Mouse (Mus musculus) layer of hippocampus, adult 2 months (tissue): ENCODE results near the gene Ssb. TPM values are rescaled to one million over a fixed set of nuclear protein-coding genes. Genes with fewer than 3 reads are reported as not detected.
A peak's percentile ranks its signal among the peaks of the same experiment; 100 is the strongest.
"Not testable (repeated sequence)": the region's sequence is repeated elsewhere in the genome, so short reads cannot be mapped to it uniquely, and the experiment has no call there.

Experiments
- DNase-seq, 2 experiments: peaks; one replicate each; pipeline ENCODE4 v3.0.0; 2022; ENCODE audit warnings: low spot score in 2 of 2
- H3K27ac ChIP-seq: fragments of 200-600 bp; 2 replicates; pipeline ENCODE4 v1.8.1; 2022
- H3K4me3 ChIP-seq: fragments of 200-600 bp; 2 replicates; pipeline ENCODE4 v1.8.1; 2022; ENCODE audit warnings: mild to moderate bottlenecking
- CTCF ChIP-seq: fragments of 200-600 bp; conservative IDR thresholded peaks from 2 replicates; pipeline ENCODE4 v1.8.1; 2022; ENCODE audit warnings: antibody characterized with exemption, mild to moderate bottlenecking, moderate library complexity
- total RNA-seq, 2 experiments: library from RNA; stranded (reverse); gene quantifications; 2 replicates each; pipeline ENCODE4 v1.2.3; 2021

Ssb gene
- total RNA-seq, 2 experiments from 2014 or later = 125 to 139 TPM

DNA sequence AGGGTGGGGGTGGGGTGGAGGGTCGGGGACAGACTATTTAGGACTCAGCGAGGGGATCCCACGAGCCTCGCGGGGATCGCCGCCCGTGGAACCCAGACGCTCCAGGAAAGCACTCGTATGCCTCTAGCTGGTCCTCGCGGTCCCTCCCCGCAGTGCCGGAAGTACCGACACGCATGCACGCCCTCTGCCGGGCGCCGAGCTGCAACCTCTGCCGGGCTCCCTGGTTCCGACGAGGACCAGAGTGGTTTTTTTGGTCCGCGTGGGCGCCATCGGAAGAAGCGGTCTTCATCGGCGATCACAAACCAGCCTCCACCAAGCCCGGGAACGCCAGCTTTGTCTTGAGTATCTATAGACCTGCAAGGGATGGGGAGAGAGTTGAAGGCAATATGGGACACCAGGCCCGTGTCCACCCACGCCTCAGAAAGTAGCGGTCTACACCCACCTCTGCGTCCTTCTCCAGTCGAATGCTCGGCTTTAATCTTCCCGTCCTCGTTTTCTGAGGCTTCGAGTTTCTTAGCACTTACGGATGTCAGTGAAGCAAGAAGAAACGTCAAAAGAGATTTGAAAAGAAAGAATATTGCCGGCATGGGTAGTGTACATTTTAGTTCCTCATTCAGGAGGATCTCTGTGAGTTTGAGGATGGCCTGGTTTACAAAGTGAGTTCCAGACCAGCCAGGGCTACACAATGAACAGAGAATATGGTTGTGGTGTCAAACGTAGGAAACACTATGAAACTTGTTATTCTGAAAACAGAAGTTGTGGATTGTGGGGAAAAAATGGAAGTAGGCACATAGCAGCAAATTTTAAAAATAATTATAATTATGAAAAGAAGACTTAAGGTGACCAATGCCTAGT lies 24.3 kb downstream of the Ssb start, which contains the start of gene Mettl5:
Gene Mettl5, minus strand, starts transcription at position 165 of the 855 bp plus-strand sequence.
- peak; percentile 87 for TF ChIP-seq CTCF
- Histone ChIP-seq H3K4me3 (peak within 1 kb of the TSS; percentile 80), H3K27ac (peak within 1 kb of the TSS; percentile 91)
- DNase-seq = peak; percentile 83 to 90

- Histone ChIP-seq H3K4me3 (no peak overlapping the region), H3K27ac (no peak overlapping the region)
- DNase-seq = no peak
- TF ChIP-seq CTCF = no peak
Measured at GRCm38 (mm10) chr2:69888957-69889356, 27.6 kb downstream of the Ssb start.

GRCm38 (mm10) chr2:69890843-69891242 lies 29.5 kb downstream of the Ssb start:
- Histone ChIP-seq H3K4me3 (no peak overlapping the region), H3K27ac (no peak overlapping the region)
- no peak for TF ChIP-seq CTCF
- DNase-seq = no peak

DNA sequence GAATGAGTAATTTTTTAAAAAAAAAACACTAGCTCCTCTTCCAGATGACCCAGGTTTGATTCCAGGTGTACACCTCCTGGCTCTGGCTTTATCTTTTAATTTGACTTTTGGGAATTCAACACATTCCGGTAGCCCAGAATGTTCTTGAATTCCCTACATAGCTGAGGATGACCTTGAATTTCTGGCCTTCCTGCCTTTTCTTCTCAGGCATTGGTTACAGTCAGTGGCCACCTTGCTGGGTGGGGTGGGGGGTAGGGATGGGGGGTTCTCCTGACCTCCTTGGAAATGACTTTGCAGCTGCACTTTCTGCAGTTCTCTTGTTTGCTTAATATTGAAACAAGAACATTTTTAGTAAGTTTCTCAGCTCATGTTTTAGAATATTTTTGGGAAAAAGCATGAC lies 31.8 kb downstream of the Ssb start:
- no peak for TF ChIP-seq CTCF
- no peak for DNase-seq
- H3K27ac ChIP-seq = no peak overlapping the region
- H3K4me3 ChIP-seq = no peak overlapping the region

GRCm38 (mm10) chr2:69893891-69894290 lies 32.5 kb downstream of the Ssb start:
- Histone ChIP-seq H3K27ac (no peak overlapping the region), H3K4me3 (no peak overlapping the region)
- TF ChIP-seq CTCF = no peak
- no peak for DNase-seq

GRCm38 (mm10) chr2:69895502-69896223 lies 34.3 kb downstream of the Ssb start:
- TF ChIP-seq CTCF = peak; percentile 67
- Histone ChIP-seq H3K27ac (no peak overlapping the region), H3K4me3 (no peak overlapping the region)
- DNase-seq = no peak

DNA sequence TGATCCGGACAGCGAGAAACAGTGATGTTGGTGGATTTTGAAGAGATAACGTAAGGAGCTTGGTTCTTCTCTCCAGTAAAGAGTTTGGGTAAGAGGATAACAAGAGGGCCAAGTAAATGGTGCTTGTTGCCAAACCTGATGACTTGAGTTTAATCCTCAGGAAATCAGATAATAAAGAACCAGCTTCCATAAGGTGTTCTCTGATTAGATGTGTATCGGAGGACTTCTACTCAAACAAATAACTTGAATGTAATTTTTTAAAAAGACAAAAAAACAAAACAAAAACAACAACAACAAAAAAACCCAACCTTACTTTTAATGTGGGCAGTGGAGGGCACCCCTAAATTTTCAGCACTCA lies 34.8 kb downstream of the Ssb start:
- no peak for DNase-seq
- no peak overlapping the region for H3K27ac ChIP-seq
- TF ChIP-seq CTCF = no peak
- H3K4me3 ChIP-seq = no peak overlapping the region

DNA sequence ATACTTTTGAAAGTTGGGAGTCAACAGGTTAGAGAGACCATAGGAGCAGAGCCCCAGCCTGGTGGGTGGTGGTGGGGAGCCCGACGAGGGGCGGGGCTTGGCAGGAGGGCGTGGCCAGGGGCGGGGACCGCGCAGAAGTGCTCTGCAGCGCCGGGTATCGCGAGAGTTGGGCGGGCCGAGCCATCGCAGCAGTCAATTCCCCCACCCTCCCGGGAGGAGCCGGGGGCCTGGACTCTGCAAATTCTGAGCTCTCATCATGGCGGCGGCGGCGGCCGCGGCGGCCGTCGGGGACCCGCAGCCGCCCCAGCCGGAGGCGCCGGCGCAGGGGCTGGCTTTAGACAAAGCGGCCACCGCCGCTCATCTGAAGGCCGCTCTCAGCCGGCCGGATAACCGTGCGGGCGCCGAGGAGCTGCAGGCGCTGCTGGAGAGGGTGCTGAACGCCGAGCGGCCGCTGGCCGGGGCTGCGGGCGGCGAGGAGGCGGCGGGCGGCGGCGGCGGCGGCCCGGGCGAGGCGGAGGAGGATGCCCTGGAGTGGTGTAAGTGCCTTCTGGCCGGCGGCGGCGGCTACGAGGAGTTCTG lies 35.8 kb downstream of the Ssb start, which contains the start of gene Ubr3:
Gene Ubr3, plus strand, starts transcription at position 208 of the 579 bp plus-strand sequence.
- DNase-seq = peak; percentile 97 to 98
- 0 out of 2 replicates have a peak, but pooled peaks have one; percentile 8 for TF ChIP-seq CTCF
- Histone ChIP-seq H3K4me3 (peak within 1 kb of the TSS; percentile 94), H3K27ac (peak within 1 kb of the TSS; percentile 97)

- no peak for TF ChIP-seq CTCF
- Histone ChIP-seq H3K27ac (peak overlapping the region; percentile 97), H3K4me3 (peak overlapping the region; percentile 94)
- peak; percentile 33 to 65 for DNase-seq
Measured at GRCm38 (mm10) chr2:69897618-69898575, 36.5 kb downstream of the Ssb start.

- H3K27ac ChIP-seq = no peak overlapping the region
- no peak for DNase-seq
- no peak for TF ChIP-seq CTCF
- H3K4me3 ChIP-seq = no peak overlapping the region
Measured at GRCm38 (mm10) chr2:69903541-69903940, 42.2 kb downstream of the Ssb start.

DNA sequence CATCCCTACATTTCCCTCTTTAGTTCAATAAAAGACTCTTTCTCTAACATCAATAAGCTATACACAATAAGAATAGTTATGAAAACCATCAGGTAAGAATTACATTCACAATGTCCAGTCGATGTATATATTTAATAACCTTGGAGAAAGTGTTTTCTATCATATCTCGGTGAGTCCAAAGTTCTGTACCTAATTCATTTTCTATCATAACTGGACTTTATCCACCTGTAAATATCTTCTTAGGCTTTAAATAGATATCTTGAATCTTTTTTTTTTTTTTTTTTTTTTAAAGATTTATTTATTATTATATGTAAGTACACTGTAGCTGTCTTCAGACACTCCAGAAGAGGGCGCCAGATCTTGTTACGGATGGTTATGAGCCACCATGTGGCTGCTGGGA lies 46.0 kb downstream of the Ssb start:
- DNase-seq, H3K27ac ChIP-seq: not testable (repeated sequence)

GRCm38 (mm10) chr2:69912801-69913200 lies 51.4 kb downstream of the Ssb start:
- Histone ChIP-seq H3K27ac (no peak overlapping the region), H3K4me3 (no peak overlapping the region)
- DNase-seq = no peak
- TF ChIP-seq CTCF = no peak

More for the DNA sequence above, 46.0 kb downstream of the Ssb start:
- not testable (repeated sequence) for H3K4me3 ChIP-seq
